Mouse (Mus musculus) heart, embryonic 11.5 days (tissue): ENCODE measurements around the gene Znrd1. TPM values are rescaled to one million over a fixed set of nuclear protein-coding genes. Genes with fewer than 3 reads are reported as not detected.
A peak's percentile ranks its signal among the peaks of the same experiment; 100 is the strongest.

Source experiments
- ATAC-seq: fragments of 200-750 bp; cut with Nextera tagmentation; replicated peaks from 2 replicates; pipeline ENCODE4 v1.8.0; 2017; ENCODE audit warnings: moderate library complexity; ENCODE audit not compliant: insufficient number of reproducible peaks, low FRiP score, low TSS enrichment
- H3K27ac ChIP-seq: fragments of 300-500 bp; sonication (generic); 2 replicates; pipeline ENCODE4 v1.5.1; 2014; ENCODE audit warnings: mild to moderate bottlenecking, low read depth, low read length
- H3K27me3 ChIP-seq: fragments of 300-500 bp; sonication (generic); 2 replicates; pipeline ENCODE4 v1.6.1; 2014; ENCODE audit warnings: mild to moderate bottlenecking, low read length, mixed read lengths; ENCODE audit not compliant: control insufficient read depth, insufficient read depth
- H3K36me3 ChIP-seq: fragments of 300-500 bp; sonication (generic); 2 replicates; pipeline ENCODE4 v1.6.1; 2014; ENCODE audit warnings: mild to moderate bottlenecking, low read length, moderate library complexity, mixed read lengths; ENCODE audit not compliant: control insufficient read depth, insufficient read depth
- H3K4me1 ChIP-seq: fragments of 300-500 bp; sonication (generic); 2 replicates; pipeline ENCODE4 v1.6.1; 2014; ENCODE audit warnings: low read length; ENCODE audit not compliant: control insufficient read depth, insufficient read depth
- H3K4me2 ChIP-seq: fragments of 300-500 bp; sonication (generic); 2 replicates; pipeline ENCODE4 v1.6.1; 2014; ENCODE audit warnings: mild to moderate bottlenecking, moderate library complexity
- H3K4me3 ChIP-seq: fragments of 300-500 bp; sonication (generic); 2 replicates; pipeline ENCODE4 v1.5.1; 2014; ENCODE audit warnings: low read depth, low read length
- H3K9ac ChIP-seq: fragments of 300-500 bp; sonication (generic); 2 replicates; pipeline ENCODE4 v1.6.1; 2014; ENCODE audit warnings: mild to moderate bottlenecking, low read depth, low read length, moderate library complexity
- H3K9me3 ChIP-seq: fragments of 300-500 bp; sonication (generic); replicated peaks from 2 replicates; pipeline ENCODE4 v1.6.1; 2016; ENCODE audit warnings: low read length; ENCODE audit not compliant: control insufficient read depth
- WGBS: fragments of 180-500 bp; shearing (Covaris S2); extraction: QIAGEN DNeasy Blood & Tissue Kit; methylation state at CpG from one replicate; pipeline ENCODE4 v1.1.7; 2014; ENCODE audit not compliant: insufficient replicate concordance; 5-methylcytosine and 5-hydroxymethylcytosine counted together
- polyA plus RNA-seq: library from polyadenylated mRNA; unstranded; fragments of >200 nt; fragmentation: Nextera tagmentation; extraction: Ambion mirVana; gene quantifications from 2 replicates; pipeline ENCODE4 v1.2.1, GENCODE M21; 2014

Gene Znrd1
- polyA plus RNA-seq, 1 experiment from 2014 or later = 44.1 TPM

GRCm38 (mm10) chr17:36973271-36973787 is 15.0 kb upstream of the Znrd1 start:
- Histone ChIP-seq H3K4me2 (no peak overlapping the region), H3K9me3 (no peaks in the 10 kb centered on the region), H3K4me3 (no peak overlapping the region), H3K27me3 (no peaks in the 10 kb centered on the region), H3K9ac (no peak overlapping the region), H3K4me1 (no peaks in the 10 kb centered on the region), H3K36me3 (no peaks in the 10 kb centered on the region), H3K27ac (no peak overlapping the region)
- WGBS = 65% methylated on average over 8 of the region's 8 CpGs
- ATAC-seq = no peak

GRCm38 (mm10) chr17:36972791-36973190 is 14.4 kb upstream of the Znrd1 start:
- Histone ChIP-seq H3K4me2 (no peak overlapping the region), H3K9ac (no peak overlapping the region), H3K4me1 (no peaks in the 10 kb centered on the region), H3K27ac (no peak overlapping the region), H3K9me3 (no peaks in the 10 kb centered on the region), H3K4me3 (no peak overlapping the region), H3K27me3 (no peaks in the 10 kb centered on the region), H3K36me3 (no peaks in the 10 kb centered on the region)
- 83% methylated on average over 3 of the region's 3 CpGs for WGBS
- ATAC-seq = no peak

GRCm38 (mm10) chr17:36971172-36971850 is 13.0 kb upstream of the Znrd1 start:
- H3K4me1 ChIP-seq = no peaks in the 10 kb centered on the region
- no peak overlapping the region for H3K27ac ChIP-seq
- no peak for ATAC-seq
- no peaks in the 10 kb centered on the region for H3K27me3 ChIP-seq
- whole genome bisulfite sequencing = 85% methylated on average over 6 of the region's 6 CpGs
- H3K9me3 ChIP-seq = no peaks in the 10 kb centered on the region
- no peak overlapping the region for H3K9ac ChIP-seq
- no peaks in the 10 kb centered on the region for H3K36me3 ChIP-seq
- no peak overlapping the region for H3K4me2 ChIP-seq
- no peak overlapping the region for H3K4me3 ChIP-seq

- H3K4me1 ChIP-seq = no peaks in the 10 kb centered on the region
- no peaks in the 10 kb centered on the region for H3K36me3 ChIP-seq
- ATAC-seq = no peak
- H3K27me3 ChIP-seq = no peaks in the 10 kb centered on the region
- WGBS = 76% methylated on average over 14 of the region's 14 CpGs
- H3K9ac ChIP-seq = no peak overlapping the region
- no peaks in the 10 kb centered on the region for H3K9me3 ChIP-seq
- H3K4me3 ChIP-seq = no peak overlapping the region
- H3K4me2 ChIP-seq = no peak overlapping the region
- H3K27ac ChIP-seq = no peak overlapping the region
These were observed 12.0 kb upstream of the Znrd1 start for GRCm38 (mm10) chr17:36970316-36970890.

GRCm38 (mm10) chr17:36966875-36967274 is 8.5 kb upstream of the Znrd1 start:
- ATAC-seq = no peak
- H3K4me3 ChIP-seq = no peak overlapping the region
- 76% methylated on average over 1 of the region's 1 CpGs for WGBS
- H3K27me3 ChIP-seq = no peaks in the 10 kb centered on the region
- no peak overlapping the region for H3K27ac ChIP-seq
- H3K9ac ChIP-seq = no peak overlapping the region
- H3K36me3 ChIP-seq = no peaks in the 10 kb centered on the region
- H3K4me1 ChIP-seq = no peaks in the 10 kb centered on the region
- H3K9me3 ChIP-seq = no peaks in the 10 kb centered on the region
- no peak overlapping the region for H3K4me2 ChIP-seq

- Histone ChIP-seq H3K27ac (no peak overlapping the region), H3K4me1 (peaks cover 4% of the 10 kb centered on the region), H3K36me3 (peaks cover 3% of the 10 kb centered on the region; the same call in 1 of the 2 replicates), H3K4me3 (no peak overlapping the region), H3K27me3 (no peaks in the 10 kb centered on the region), H3K4me2 (no peak overlapping the region), H3K9ac (no peak overlapping the region), H3K9me3 (no peaks in the 10 kb centered on the region)
- 57% methylated on average over 1 of the region's 1 CpGs for WGBS
- ATAC-seq = no peak
These were observed 2.8 kb upstream of the Znrd1 start for GRCm38 (mm10) chr17:36961125-36961524.

- Histone ChIP-seq H3K36me3 (peaks cover 4% of the 10 kb centered on the region; the same call in 1 of the 2 replicates), H3K4me1 (peaks cover 4% of the 10 kb centered on the region), H3K9ac (peak overlapping the region; percentile 85), H3K4me3 (peak overlapping the region; percentile 53), H3K4me2 (peak overlapping the region; percentile 90), H3K27me3 (no peaks in the 10 kb centered on the region), H3K9me3 (no peaks in the 10 kb centered on the region), H3K27ac (no peak overlapping the region)
- ATAC-seq = no peak
- 11% methylated on average over 12 of the region's 12 CpGs for WGBS
These were observed 525 bp upstream of the Znrd1 start for GRCm38 (mm10) chr17:36958884-36959283.

GRCm38 (mm10) chr17:36953062-36953461 is 5.3 kb downstream of the Znrd1 start:
- no peak overlapping the region for H3K27ac ChIP-seq
- H3K36me3 ChIP-seq = peaks cover 10% of the 10 kb centered on the region
- H3K4me2 ChIP-seq = no peak overlapping the region
- no peak for ATAC-seq
- no peaks in the 10 kb centered on the region for H3K9me3 ChIP-seq
- H3K4me1 ChIP-seq = peaks cover 12% of the 10 kb centered on the region
- H3K9ac ChIP-seq = no peak overlapping the region
- no peak overlapping the region for H3K4me3 ChIP-seq
- 0 out of 2 replicates have a peak, but pooled peaks cover under 1% of the 10 kb centered on the region for H3K27me3 ChIP-seq
- 79% methylated on average over 1 of the region's 1 CpGs for WGBS
